Mouse (Mus musculus) stomach, postnatal 0 days (tissue): ENCODE data around the gene Gramd1b. TPM values are rescaled to one million over a fixed set of nuclear protein-coding genes. Genes with fewer than 3 reads are reported as not detected.

Source experiments
- ATAC-seq: fragments of 200-750 bp; cut with Nextera tagmentation; 2 replicates; pipeline ENCODE4 v1.8.0; 2017; ENCODE audit not compliant: low FRiP score, low TSS enrichment
- DNase-seq: peaks from one replicate; pipeline ENCODE4 v3.0.0-alpha.2; 2016; ENCODE audit warnings: low spot score
- H3K27ac ChIP-seq: fragments of 300-500 bp; sonication (generic); replicated peaks from 2 replicates; pipeline ENCODE4 v1.5.1; 2014; ENCODE audit warnings: mild to moderate bottlenecking, control low read depth
- H3K27me3 ChIP-seq: fragments of 300-500 bp; sonication (generic); 2 replicates; pipeline ENCODE4 v1.6.1; 2014; ENCODE audit warnings: low read length; ENCODE audit not compliant: control insufficient read depth, insufficient read depth
- H3K36me3 ChIP-seq: fragments of 300-500 bp; sonication (generic); 2 replicates; pipeline ENCODE4 v1.6.1; 2014; ENCODE audit warnings: low read length, mixed read lengths; ENCODE audit not compliant: control insufficient read depth, insufficient read depth
- H3K4me1 ChIP-seq: fragments of 300-500 bp; sonication (generic); replicated peaks from 2 replicates; pipeline ENCODE4 v1.6.1; 2014; ENCODE audit warnings: antibody characterized with exemption; ENCODE audit not compliant: control insufficient read depth, insufficient read depth
- H3K4me2 ChIP-seq: fragments of 300-500 bp; sonication (generic); replicated peaks from 2 replicates; pipeline ENCODE4 v1.6.1; 2014; ENCODE audit warnings: low read depth, mild to moderate bottlenecking, control low read depth, moderate library complexity
- H3K4me3 ChIP-seq: fragments of 300-500 bp; sonication (generic); 2 replicates; pipeline ENCODE4 v1.5.1; 2014; ENCODE audit warnings: low read depth, low read length, control low read depth
- H3K9ac ChIP-seq: fragments of 300-500 bp; sonication (generic); 2 replicates; pipeline ENCODE4 v1.6.1; 2014; ENCODE audit warnings: mild to moderate bottlenecking, low read length, control low read depth, mixed read lengths
- H3K9me3 ChIP-seq: fragments of 300-500 bp; sonication (generic); 2 replicates; pipeline ENCODE4 v1.6.1; 2016; ENCODE audit warnings: low read length; ENCODE audit not compliant: control insufficient read depth
- CTCF ChIP-seq: IDR thresholded peaks from 2 replicates; pipeline ENCODE4 v1.5.1; 2016; ENCODE audit warnings: antibody characterized with exemption, low read depth, mild to moderate bottlenecking, moderate library complexity
- EP300 ChIP-seq: optimal IDR thresholded peaks from 2 replicates; pipeline ENCODE3; 2016; ENCODE audit warnings: antibody characterized with exemption
- WGBS: fragments of 180-500 bp; shearing (Covaris S2); extraction: QIAGEN DNeasy Blood & Tissue Kit; methylation state at CpG from one replicate; pipeline ENCODE4 v1.1.7; 2014; 5-methylcytosine and 5-hydroxymethylcytosine counted together
- polyA plus RNA-seq: library from polyadenylated mRNA; unstranded; fragments of >200 nt; fragmentation: Nextera tagmentation; extraction: Ambion mirVana; gene quantifications from 2 replicates; pipeline ENCODE4 v1.2.1, GENCODE M21; 2015

The Gramd1b gene
- polyA plus RNA-seq, 1 experiment from 2014 or later: 1.8 TPM

DNA sequence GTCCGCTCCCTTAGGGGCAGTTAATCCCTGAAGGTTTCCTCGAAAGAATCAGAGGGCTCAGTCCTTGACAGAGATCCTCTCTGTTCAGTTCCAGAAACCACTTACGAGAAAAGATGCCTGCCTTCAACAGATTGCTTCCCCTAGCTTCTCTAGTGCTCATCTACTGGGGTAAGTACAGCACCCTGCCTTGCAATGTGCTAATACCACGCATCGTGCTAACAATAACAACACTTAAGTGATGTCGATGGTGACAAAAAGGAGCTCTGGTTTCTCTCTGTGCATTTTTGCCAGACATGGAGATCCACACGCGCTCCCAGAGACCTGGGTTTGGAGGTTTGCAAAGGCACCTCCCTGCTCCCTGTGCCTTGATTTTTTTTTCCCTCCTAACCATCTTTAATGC, 261.3 kb downstream of the Gramd1b start:
- no peak overlapping the region for H3K9ac ChIP-seq
- no peaks in the 10 kb centered on the region for H3K9me3 ChIP-seq
- no peak for DNase-seq
- H3K4me3 ChIP-seq: peak overlapping the region; percentile 33; the same call in 1 of the 2 replicates
- no peaks in the 10 kb centered on the region for H3K4me1 ChIP-seq
- H3K4me2 ChIP-seq: peak overlapping the region; percentile 60; the same call in 1 of the 2 replicates
- H3K27ac ChIP-seq: no peak overlapping the region
- TF ChIP-seq EP300 (no peak), CTCF (no peak)
- ATAC-seq: no peak
- 19% methylated on average over 8 of the region's 8 CpGs for WGBS
- no peaks in the 10 kb centered on the region for H3K36me3 ChIP-seq
- no peaks in the 10 kb centered on the region for H3K27me3 ChIP-seq

DNA sequence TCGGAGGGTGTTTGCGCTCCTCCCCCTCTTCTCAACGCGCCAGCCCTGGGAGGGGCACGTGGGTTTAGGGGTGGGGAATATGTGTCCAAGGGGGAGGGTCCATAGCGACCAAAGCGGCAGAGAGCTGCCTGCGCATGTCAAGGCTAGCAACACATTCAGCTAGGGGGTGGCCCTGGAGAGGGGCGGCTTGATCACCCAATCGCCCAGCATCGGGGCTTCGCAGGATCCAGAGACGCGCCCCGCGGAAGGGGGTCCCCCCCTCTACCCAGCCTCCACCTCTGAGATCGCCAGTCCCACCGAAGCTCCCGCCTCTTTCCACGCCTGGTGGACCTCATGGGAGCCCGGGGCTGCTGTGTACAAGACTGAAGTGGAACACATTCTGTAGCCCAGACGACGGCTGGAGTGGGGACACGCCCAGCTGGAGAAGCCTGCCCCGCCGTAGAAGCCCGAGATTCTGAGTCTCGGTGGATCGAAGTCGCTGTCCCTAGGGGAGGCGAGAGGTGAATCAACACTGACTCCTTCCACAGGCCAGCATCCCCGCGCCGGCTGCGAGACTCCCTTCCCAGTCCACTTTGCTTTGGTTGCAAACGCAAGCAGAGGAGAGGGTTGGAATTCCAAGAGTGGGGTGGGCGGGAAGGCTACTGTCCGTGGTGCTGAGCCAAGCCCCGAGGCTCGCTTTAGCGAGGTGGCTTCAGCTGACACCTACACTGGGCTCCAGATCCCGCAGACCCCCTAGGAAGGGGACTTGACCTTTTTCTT, 261.9 kb downstream of the Gramd1b start, which contains the start of gene Scn3b:
Gene Scn3b (plus strand): TSS at position 115 of the 759 bp plus-strand sequence.
- Histone ChIP-seq H3K9me3 (no peaks in the 10 kb centered on the region), H3K27me3 (no peaks in the 10 kb centered on the region), H3K9ac (no peak within 1 kb of the TSS), H3K36me3 (no peaks in the 10 kb centered on the region), H3K4me3 (peak within 1 kb of the TSS; percentile 33), H3K27ac (no peak within 1 kb of the TSS), H3K4me1 (no peaks in the 10 kb centered on the region), H3K4me2 (peak within 1 kb of the TSS; percentile 60)
- ATAC-seq (peak; percentile 77), DNase-seq (peak; percentile 54)
- under 1% methylated on average over 41 of the region's 42 CpGs for WGBS
- no peak for TF ChIP-seq EP300
- TF ChIP-seq CTCF: no peak

DNA sequence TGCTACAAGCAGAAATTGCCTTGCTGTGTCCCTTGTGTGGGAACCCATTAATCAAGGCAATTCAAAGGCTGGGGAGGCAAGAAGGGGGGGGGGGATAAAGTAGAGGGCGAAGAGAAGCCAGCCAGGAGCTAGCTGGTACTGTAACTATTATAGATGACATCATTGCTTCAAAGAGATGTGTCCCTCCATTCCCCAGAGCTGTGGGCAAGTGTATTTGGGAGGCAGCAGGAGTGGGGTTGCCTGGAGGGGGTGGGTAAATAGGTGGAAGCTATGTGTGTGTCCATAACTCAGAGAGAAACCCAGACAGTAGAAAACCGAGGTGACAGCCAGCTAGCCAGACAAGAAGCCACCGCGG, 262.5 kb downstream of the Gramd1b start:
- H3K4me3 ChIP-seq: peak overlapping the region; percentile 33; the same call in 1 of the 2 replicates
- peak overlapping the region; percentile 60 for H3K4me2 ChIP-seq
- H3K9me3 ChIP-seq: no peaks in the 10 kb centered on the region
- WGBS: 4% methylated on average over 4 of the region's 4 CpGs
- no peaks in the 10 kb centered on the region for H3K36me3 ChIP-seq
- TF ChIP-seq EP300 (no peak), CTCF (no peak)
- no peak for DNase-seq
- H3K27me3 ChIP-seq: no peaks in the 10 kb centered on the region
- H3K27ac ChIP-seq: no peak overlapping the region
- no peak overlapping the region for H3K9ac ChIP-seq
- no peaks in the 10 kb centered on the region for H3K4me1 ChIP-seq
- ATAC-seq: no peak

DNA sequence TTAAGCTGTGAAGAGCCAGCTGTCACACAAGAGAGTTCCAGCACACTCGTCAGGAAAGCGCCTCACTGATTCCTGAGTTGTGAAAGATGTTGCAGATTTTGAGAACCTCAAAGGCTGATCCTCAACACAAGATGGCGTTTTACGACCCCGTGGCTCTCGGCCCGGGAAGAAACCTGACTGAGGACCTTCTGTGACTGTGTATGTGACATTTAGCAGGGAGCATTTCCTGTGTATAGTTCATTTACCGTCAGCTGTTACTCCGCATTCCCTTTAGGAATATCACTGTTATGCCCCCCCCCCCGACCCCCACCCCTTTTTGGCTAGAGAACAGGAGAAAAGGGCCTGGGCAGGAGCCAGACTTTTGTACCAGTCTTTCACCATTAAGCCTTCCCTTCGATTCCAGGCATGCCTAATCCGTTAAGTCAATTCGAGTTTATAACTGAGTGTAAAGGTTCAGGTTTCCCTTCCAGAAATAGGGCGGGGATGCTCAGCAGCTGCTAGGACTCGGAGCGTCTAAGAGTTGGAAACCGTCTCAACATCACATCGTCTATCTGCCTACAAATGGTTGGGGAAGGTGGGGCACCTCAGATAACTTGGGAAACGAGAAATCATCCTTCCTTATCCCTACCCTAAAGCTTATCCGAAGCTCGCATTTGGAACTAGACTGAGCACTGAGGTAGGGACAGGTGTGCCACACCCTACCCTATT, 263.0 kb downstream of the Gramd1b start:
- Histone ChIP-seq H3K27me3 (no peaks in the 10 kb centered on the region), H3K4me3 (no peak overlapping the region), H3K9me3 (no peaks in the 10 kb centered on the region), H3K36me3 (no peaks in the 10 kb centered on the region), H3K4me1 (no peaks in the 10 kb centered on the region), H3K27ac (no peak overlapping the region), H3K4me2 (peak overlapping the region; percentile 60), H3K9ac (no peak overlapping the region)
- ATAC-seq: peak; percentile 22; the same call in 1 of the 2 replicates
- TF ChIP-seq EP300: no peak
- peak; percentile 32; the same call in 1 of the 2 replicates for TF ChIP-seq CTCF
- DNase-seq: no peak
- 10% methylated on average over 21 of the region's 21 CpGs for WGBS

DNA sequence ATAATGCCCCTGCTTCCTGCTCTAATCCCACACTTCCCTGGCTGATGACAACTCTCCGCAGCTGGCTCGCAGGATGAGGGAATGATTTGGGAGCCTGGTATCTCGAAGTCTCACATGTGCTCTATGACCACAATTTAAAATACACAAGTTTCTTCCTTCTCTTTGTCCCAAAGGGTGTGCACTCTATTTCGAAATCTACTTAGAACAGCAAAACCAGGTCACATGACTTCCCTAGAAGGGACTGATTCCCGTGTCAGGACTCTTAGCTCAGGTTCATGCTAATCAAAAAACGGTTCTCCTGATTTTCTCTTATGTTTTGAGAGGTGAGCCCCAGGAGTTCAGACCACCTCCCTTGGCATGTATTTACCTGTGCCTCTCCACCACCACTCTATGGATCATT, 267.3 kb downstream of the Gramd1b start:
- H3K36me3 ChIP-seq: no peaks in the 10 kb centered on the region
- no peak for ATAC-seq
- no peaks in the 10 kb centered on the region for H3K27me3 ChIP-seq
- H3K27ac ChIP-seq: no peak overlapping the region
- no peak overlapping the region for H3K4me2 ChIP-seq
- H3K4me1 ChIP-seq: no peaks in the 10 kb centered on the region
- WGBS: 45% methylated on average over 6 of the region's 6 CpGs
- no peak overlapping the region for H3K9ac ChIP-seq
- TF ChIP-seq EP300 (no peak), CTCF (no peak)
- H3K9me3 ChIP-seq: no peaks in the 10 kb centered on the region
- H3K4me3 ChIP-seq: no peak overlapping the region
- no peak for DNase-seq

DNA sequence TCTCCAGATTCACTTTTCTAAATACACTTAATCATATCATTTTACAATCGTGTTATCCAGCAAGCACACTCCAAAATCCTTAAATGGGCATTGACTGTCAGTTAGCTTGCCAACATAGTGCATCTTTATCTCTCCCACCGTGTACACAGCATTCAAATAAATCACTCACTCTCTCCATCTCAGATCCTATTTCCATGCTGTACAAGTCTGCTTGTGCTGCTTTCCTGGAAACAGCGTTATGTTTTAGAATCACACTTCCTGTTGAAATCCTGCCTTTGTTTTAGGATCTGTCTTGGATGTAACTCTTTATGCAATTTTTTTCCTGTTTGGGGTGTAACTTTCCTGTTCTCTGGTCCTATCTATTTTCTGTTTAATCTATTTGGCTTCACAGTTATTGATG, 278.7 kb downstream of the Gramd1b start:
- no peak overlapping the region for H3K9ac ChIP-seq
- H3K4me3 ChIP-seq: no peak overlapping the region
- no peak overlapping the region for H3K4me2 ChIP-seq
- H3K27me3 ChIP-seq: no peaks in the 10 kb centered on the region
- WGBS: 45% methylated on average over 3 of the region's 3 CpGs
- no peaks in the 10 kb centered on the region for H3K9me3 ChIP-seq
- H3K27ac ChIP-seq: no peak overlapping the region
- DNase-seq (no peak), ATAC-seq (no peak)
- no peaks in the 10 kb centered on the region for H3K4me1 ChIP-seq
- H3K36me3 ChIP-seq: no peaks in the 10 kb centered on the region
- TF ChIP-seq CTCF (no peak), EP300 (no peak)
